ENCODE assay signal across 8 mouse cellular contexts in genomic region chr16:55964126-55964949, GRCm38 (mm10). TPM values are rescaled to one million over a fixed set of nuclear protein-coding genes. Genes with fewer than 3 reads are reported as not detected.
DNase-seq lines count a peak whose midpoint lies in the region.

No protein-coding gene starts in this region.

- peak; percentile 53 for DNase-seq in adrenal gland, postnatal 10 days
- DNase-seq in adrenal gland, adult 8-10 months: no peak
- DNase-seq in kidney, adult 11 months: peak; percentile 24
- no peak for DNase-seq in kidney, adult 18-20 months
- DNase-seq in B cell, adult 2 months: peak; percentile 59 to 64
- peak; percentile 66 for DNase-seq in embryo, embryonic 11 days
- peak; percentile 28 to 58 for DNase-seq in lung, adult 18-20 months
- DNase-seq in ovary, postnatal 36 days (ENCODE audit: low spot score): no peak

RNA-seq across cellular contexts. Expression of gene Rpl24, which starts 1.7 kb away (rescaled TPM):
- total RNA-seq in adrenal gland, postnatal 10 days (2021): 100 to 1,000 TPM; 800 to 819 TPM
- 100 to 1,000 TPM; 569 to 683 (median 613) TPM for total RNA-seq in adrenal gland, adult 8-10 months (2022)

RNA-seq across cellular contexts. Expression of gene Zbtb11, which starts 9.3 kb away (rescaled TPM):
- total RNA-seq in adrenal gland, postnatal 10 days (2021): 10 to 100 TPM; 17.0 to 17.7 TPM
- 10 to 100 TPM; 21.0 to 22.3 (median 21.6) TPM for total RNA-seq in adrenal gland, adult 8-10 months (2022)

RNA-seq across cellular contexts. Expression of gene Cep97, which starts 29.7 kb away (rescaled TPM):
- total RNA-seq in adrenal gland, postnatal 10 days (2021): 1 to 10 TPM; 7.4 to 8.1 TPM
- 10 to 100 TPM; 10.4 to 15.0 (median 12.8) TPM for total RNA-seq in adrenal gland, adult 8-10 months (2022)

Comparison
In these comparisons a context has a peak if more than half of its experiments do, and no peak if none do; other contexts are left out.
1. DNase-seq: peak in adrenal gland, postnatal 10 days (single experiment), kidney, adult 11 months (single experiment), B cell, adult 2 months (2 of 2), embryo, embryonic 11 days (single experiment) and lung, adult 18-20 months (2 of 2); none in adrenal gland, adult 8-10 months (single experiment), kidney, adult 18-20 months (single experiment) and ovary, postnatal 36 days (single experiment).